Mouse (Mus musculus) megakaryocyte progenitor cell, adult 5-6 weeks (primary cell): ENCODE data around the gene Casc1. TPM values are rescaled to one million over a fixed set of nuclear protein-coding genes. Genes with fewer than 3 reads are reported as not detected.

ENCODE experiments used
- ATAC-seq: replicated peaks from 2 replicates; pipeline ENCODE4 v1.8.0; 2016; ENCODE audit warnings: mild to moderate bottlenecking, moderate TSS enrichment, inconsistent platforms; ENCODE audit not compliant: poor library complexity
- total RNA-seq, 2 experiments: library from RNA; stranded (forward) in 1 of 2; stranded (reverse) in 1 of 2; fragments of 157-497, 149-512 nt in 1 of 2; fragments of 200-1000 nt in 1 of 2; gene quantifications; 2 replicates each; pipeline versions ENCODE4 v1.2.3 to v1.2.4; 2015 to 2017

The Casc1 gene
- total RNA-seq, 2 experiments from 2014 or later: 0.04 to 0.32 TPM

DNA sequence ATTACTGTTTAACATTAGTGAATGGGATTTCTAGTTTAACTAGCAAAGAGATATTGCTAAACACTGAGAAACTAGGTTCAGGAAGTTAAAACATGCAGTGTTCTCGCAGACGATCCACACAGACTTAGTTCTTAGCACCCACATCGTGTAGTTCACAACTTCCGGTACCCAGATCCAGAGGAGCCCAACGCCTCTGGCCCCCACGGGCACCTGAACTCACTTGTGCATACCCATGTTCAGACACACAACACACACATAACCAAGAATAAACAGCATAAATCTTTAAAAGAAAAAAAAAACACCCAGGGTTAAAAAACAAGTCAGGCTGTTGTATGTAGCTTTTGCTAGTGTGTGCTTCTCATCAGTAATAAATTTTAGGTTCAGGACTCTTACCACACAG lies 6.4 kb downstream of the Casc1 start:
- no peak for ATAC-seq

DNA sequence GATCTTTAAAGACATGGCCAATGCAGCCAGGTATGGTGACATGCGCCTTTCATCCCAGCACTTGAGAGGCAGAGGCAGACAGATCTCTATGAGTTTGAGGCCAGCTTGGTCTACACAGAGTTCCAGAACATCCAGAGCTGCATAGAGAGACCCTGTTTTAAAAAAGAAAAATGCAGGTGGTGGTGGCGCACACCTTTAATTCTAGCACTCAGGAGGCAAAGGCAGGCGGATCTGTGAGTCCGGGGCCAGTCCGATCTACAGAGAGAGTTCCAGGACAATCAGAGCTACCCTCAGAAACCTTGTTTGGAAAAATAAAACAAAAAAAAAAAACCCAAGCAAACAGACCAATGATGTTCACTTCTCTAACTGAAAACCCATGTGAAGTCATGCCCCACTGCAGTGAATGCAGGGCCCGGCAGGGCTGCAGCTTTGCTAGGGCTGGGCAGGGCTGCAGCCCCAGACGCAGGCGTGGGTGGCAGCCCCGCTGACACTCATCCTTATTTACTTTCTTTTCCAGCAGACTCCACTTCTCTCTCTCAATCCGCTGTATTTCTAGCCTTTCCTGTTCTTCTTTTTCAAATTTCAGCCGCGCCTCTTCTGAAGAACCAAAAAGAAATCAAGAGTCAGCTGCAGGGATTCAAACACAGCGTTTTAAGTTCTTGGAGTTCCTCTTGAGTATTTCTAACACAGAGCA lies 8.2 kb downstream of the Casc1 start:
- ATAC-seq: no peak

DNA sequence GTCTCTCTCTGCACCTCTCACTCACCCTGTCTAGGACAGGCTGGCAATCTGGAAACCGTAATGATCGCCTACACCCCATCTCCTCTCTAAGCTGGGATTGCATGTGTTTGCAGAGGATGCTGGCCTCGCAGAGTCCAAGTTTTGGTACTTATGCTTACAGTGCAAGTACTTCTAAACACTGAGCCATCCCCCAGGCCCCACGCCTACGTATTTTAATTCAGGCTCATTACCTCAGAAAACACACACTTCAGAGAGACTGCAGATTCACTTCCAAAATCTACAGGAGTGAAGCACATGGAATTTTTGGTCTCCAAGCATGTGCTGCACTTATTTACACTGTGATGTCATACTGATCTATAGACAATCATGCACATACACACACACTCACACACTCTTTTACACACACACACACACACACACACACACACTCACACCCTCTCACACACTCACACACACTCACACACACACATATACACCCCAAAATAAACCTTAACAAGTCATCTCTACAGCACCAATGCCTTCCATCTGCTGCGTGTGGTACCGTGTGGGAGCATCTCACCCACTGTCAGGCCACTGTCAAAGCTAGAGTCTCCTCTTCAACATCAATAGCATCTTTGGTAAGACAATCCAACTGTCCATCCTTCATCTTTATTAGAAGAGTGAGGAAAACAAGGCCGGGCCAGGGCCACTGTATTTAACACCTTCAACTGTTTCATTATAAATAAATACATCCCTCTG lies 12.7 kb downstream of the Casc1 start:
- no peak for ATAC-seq

DNA sequence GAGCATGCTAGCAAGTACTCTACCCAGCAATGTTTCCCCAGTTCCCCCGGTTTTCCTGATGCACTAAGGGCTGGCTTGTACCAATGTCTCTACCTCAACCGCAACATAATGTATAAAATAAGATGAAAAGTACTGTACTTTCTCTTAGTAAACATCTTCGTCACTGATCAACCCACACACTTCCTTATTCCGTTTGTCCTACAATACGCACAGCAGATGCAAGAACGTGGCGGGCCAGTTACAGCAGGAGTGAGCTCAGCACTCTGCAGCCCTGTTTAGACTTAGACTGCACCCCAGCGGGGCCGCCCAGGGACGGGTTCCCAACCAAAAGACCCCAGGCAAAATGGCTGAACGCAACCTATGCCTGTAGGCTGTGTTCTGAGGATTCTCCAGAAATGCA lies 17.4 kb downstream of the Casc1 start:
- peak; percentile 96 for ATAC-seq

DNA sequence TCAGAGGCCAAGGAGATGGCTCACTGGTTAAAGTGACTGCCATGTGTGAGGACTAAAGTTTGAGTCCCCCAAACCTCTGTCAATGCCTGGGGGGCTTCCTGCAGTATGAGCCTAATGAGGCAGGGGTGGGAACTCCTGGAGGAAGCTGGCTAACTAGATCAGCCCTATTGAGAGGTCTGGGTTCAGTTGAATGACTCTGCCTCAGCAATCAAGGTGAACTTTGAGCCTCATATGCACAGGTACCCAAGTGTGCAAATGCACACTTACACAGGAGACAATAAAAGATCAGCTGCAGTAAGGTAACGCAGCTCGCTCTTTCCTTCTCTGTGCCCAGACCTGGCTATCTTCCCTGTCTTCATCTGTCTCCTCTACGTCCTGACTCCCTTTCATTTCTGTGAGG lies 17.8 kb downstream of the Casc1 start:
- ATAC-seq: no peak

GRCm38 (mm10) chr6:145187093-145188088 lies 23.4 kb downstream of the Casc1 start:
- ATAC-seq: peak; percentile 73

DNA sequence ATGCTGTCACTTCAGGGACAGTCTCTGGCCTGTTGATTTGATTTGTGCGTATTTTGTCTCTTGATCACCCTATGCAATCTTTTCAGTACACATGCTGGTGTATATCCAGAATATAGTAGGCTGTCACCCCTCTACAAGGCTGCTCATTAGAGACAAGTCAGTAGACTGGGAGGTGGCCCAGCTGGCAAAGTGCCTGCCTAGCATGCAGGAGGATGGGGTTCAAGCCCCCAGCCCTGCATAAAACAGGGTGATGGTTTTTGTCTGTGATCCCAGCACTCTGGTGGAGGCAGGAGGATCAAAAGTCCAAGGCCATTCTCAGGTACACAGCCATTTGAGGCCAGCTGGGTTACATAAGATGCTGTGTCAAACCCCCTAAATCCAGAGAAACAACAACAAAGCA lies 24.7 kb downstream of the Casc1 start:
- no peak for ATAC-seq

GRCm38 (mm10) chr6:145182044-145182443 lies 28.8 kb downstream of the Casc1 start:
- no peak for ATAC-seq

DNA sequence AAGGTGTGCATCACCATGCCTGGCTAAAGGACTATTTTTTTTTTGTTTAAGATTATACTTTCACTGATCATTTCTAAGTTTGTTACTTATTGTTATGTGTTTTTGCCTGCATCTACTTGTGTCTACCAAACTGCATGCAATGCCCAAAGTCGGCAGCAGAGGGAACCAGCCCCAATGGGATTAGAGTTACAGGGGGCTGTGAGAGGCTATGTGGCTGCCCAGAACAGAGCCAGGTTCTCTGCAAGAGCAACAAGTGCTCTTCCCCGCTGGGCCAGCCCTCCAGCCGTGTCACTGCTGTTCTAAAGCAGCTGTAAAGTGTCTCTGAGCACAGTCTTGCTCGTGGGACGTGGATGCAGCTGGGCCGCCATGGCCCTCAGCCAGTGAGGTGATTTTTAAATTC lies 31.1 kb downstream of the Casc1 start:
- peak; percentile 89 for ATAC-seq

GRCm38 (mm10) chr6:145176474-145176873 lies 34.3 kb downstream of the Casc1 start:
- no peak for ATAC-seq

DNA sequence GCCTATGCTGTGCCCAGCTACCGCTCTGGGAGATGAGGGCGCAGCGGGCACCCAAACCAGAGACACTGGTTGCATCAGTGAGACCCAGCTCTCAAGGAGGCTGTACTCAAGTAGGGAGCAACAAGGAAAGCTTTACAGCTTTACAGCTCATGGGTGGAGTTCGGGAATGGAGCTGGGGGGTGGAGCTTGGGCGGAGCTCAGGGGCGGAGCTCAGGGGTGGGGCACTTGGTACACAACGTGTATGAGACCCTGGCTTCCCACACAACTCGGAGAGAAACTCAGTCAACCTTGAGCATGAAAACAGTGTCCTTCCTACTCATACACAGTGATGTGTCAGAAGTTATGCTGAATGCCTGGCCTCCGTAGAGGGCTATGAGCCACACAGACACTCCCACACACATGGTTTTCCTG lies 35.2 kb downstream of the Casc1 start:
- ATAC-seq: no peak

GRCm38 (mm10) chr6:145173781-145174191 lies 37.0 kb downstream of the Casc1 start:
- no peak for ATAC-seq

- ATAC-seq: no peak
Measured at GRCm38 (mm10) chr6:145171892-145172606, 38.8 kb downstream of the Casc1 start.

DNA sequence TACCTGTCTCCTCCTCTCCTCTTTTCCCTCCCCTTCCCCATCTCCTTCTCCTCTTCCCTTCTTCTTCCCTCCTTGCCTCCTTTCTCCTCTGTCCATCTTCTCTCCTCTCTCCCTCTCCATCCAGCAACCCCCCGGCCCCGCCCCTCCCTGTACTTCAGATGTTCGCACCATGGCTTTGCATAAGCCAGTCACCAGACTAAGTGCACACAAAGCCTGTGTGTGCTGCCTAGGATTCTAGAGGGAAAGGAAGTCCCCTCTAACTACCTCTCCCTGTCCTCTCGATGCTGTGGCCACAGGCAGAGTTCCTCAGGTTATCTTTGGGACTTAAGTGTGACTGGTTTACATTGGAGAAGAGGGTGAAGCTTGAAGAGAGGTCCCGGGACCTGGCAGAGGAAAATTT lies 50.2 kb downstream of the Casc1 start:
- ATAC-seq: no peak

DNA sequence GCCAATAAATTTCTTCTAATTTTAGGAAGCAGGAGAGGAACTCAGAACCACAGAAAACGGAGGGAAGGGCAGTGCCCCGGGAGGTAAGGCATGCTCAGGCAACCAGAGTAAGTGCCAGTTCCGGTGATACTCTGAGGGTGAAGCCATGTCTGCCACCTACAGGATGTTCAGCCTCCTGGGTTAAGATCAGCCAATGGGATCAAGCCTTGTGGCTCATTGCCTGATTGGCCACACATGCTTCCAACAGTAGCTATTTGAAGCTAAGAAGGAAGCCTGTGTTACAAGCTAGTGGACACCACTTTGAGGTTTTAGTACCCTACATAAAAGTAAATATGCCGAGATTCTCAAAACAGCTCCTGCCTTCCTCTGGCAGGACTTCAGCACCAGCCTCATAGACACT lies 52.2 kb downstream of the Casc1 start:
- peak; percentile 87 for ATAC-seq

DNA sequence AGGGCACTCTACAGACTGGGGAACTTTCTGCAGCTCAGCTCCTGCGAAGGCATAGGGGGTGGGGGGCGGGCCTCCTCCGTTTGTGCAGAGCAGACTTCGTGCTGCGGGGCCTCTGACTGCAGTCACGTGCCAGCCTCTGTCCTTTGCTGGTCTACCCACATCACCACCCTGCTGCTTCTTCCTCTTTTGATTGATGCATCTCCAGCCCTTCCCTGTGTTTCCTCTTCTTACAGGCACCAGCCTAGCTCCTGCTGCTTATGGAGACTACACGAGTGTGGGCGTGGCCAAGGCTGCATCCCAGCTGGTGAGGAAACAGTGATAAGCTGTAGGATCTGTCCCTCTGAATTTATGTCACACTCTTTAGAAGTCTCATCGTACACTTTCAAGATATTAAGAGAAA lies 61.8 kb downstream of the Casc1 start:
- ATAC-seq: peak; percentile 97

GRCm38 (mm10) chr6:145147716-145148115 lies 63.1 kb downstream of the Casc1 start:
- no peak for ATAC-seq

- ATAC-seq: no peak
Measured at GRCm38 (mm10) chr6:145145173-145145572, 65.6 kb downstream of the Casc1 start.

DNA sequence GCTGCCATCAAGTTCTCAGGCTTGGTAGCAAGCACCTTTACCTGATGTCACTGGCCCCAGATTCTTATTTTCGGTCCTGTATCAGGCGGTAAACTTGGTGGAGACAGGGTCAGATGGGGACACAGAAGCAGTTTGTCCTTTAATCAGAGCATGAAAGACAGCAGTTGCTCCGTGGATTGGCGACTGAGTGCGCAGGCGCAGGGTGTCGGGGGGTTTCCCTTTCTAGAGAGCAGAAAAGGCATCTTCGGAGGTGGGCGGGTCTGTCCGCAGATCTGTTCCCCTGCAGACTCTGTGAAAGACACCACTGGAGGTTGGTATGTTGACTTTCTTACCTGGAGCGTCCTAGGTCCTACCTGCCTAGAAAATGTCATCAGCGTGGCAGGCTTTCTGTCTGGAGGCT lies 69.0 kb downstream of the Casc1 start:
- no peak for ATAC-seq

DNA sequence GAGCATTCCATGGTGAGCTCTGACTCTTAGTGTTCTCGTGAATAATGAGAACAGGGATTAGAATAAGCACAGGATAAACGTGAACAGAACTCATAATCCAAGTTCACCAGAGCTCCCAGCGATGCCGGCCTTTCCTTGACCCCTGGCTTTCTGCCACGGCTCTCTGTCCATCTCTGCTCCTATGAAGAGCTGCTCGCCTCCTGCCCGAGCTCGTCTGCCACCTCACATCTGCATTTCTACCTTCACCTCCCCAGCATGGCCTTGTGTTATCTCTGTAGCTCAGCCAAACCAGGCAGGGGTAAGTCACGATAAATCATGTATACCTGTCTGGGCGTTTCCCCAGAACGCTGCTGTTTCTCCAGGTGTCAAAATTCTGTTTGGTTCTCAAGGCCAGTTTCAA lies 70.1 kb downstream of the Casc1 start:
- ATAC-seq: no peak
